Mouse (Mus musculus): ENCODE measurements around the gene Olfr92. TPM values are rescaled to one million over a fixed set of nuclear protein-coding genes. Genes with fewer than 3 reads are reported as not detected.

Olfr92 gene
- polyA plus RNA-seq, 1 experiment from 2014 or later: not detected

GRCm38 (mm10) chr17:37061435-37061834 is 58.5 kb downstream of the Olfr92 start:
- ATAC-seq (ENCODE audit: low FRiP score, low TSS enrichment): no peak
- H3K36me3 ChIP-seq (ENCODE audit: control insufficient read depth, insufficient read depth, low read length): peaks cover 9% of the 10 kb centered on the region
- WGBS: 76% methylated on average over 3 of the region's 3 CpGs

More at GRCm38 (mm10) chr17:37061435-37061834, 58.5 kb downstream of the Olfr92 start:
- Histone ChIP-seq H3K9ac (ENCODE audit: low read length) (no peak overlapping the region), H3K4me1 (replicated peaks; ENCODE audit: control insufficient read depth, insufficient read depth) (no peaks in the 10 kb centered on the region), H3K27me3 (ENCODE audit: control insufficient read depth, insufficient read depth, low read length) (no peaks in the 10 kb centered on the region), H3K4me2 (replicated peaks; ENCODE audit: low read depth) (no peak overlapping the region), H3K9me3 (ENCODE audit: control insufficient read depth, low read length) (no peaks in the 10 kb centered on the region), H3K27ac (replicated peaks) (no peak overlapping the region), H3K4me3 (ENCODE audit: low read depth, low read length) (no peak overlapping the region)
- DNase-seq (ENCODE audit: low spot score): no peak
- TF ChIP-seq EP300 (optimal IDR thresholded peaks at IDR 0.05): no peak
- no peak for TF ChIP-seq CTCF (IDR thresholded peaks at IDR 0.05; ENCODE audit: low read depth)

Other genes with a start within 250 kb of the Olfr92 start
- gene Trim40, start 230.0 kb downstream of the Olfr92 start, polyA plus RNA-seq (2015; fragmentation: Nextera tagmentation; extraction: Ambion mirVana): 0.80 and 1.0 TPM in 2 replicates
- gene Trim31, start 222.0 kb downstream of the Olfr92 start, polyA plus RNA-seq (2015; fragmentation: Nextera tagmentation; extraction: Ambion mirVana): 1.4 and 1.8 TPM in 2 replicates
- 48.9 and 53.1 TPM in 2 replicates for gene Rnf39, start 177.2 kb downstream of the Olfr92 start, polyA plus RNA-seq (2015; fragmentation: Nextera tagmentation; extraction: Ambion mirVana)
- gene Ppp1r11, start 168.3 kb downstream of the Olfr92 start, polyA plus RNA-seq (2015; fragmentation: Nextera tagmentation; extraction: Ambion mirVana): 77.9 and 79.7 TPM in 2 replicates
- 49.4 and 58.6 TPM in 2 replicates for gene Znrd1, start 161.5 kb downstream of the Olfr92 start, polyA plus RNA-seq (2015; fragmentation: Nextera tagmentation; extraction: Ambion mirVana)
- gene Znrd1as, start 161.5 kb downstream of the Olfr92 start, polyA plus RNA-seq (2015; fragmentation: Nextera tagmentation; extraction: Ambion mirVana): 4.5 and 5.2 TPM in 2 replicates
- gene 2410137M14Rik, start 138.9 kb downstream of the Olfr92 start, polyA plus RNA-seq (2015; fragmentation: Nextera tagmentation; extraction: Ambion mirVana): not detected in 2 replicates
- gene H2-M5, start 130.6 kb downstream of the Olfr92 start, polyA plus RNA-seq (2015; fragmentation: Nextera tagmentation; extraction: Ambion mirVana): 0.05 and 0.08 TPM in 2 replicates
- 9.9 and 10.0 TPM in 2 replicates for gene Zfp57, start 118.9 kb downstream of the Olfr92 start, polyA plus RNA-seq (2015; fragmentation: Nextera tagmentation; extraction: Ambion mirVana)
- gene Mog, start 96.7 kb downstream of the Olfr92 start, polyA plus RNA-seq (2015; fragmentation: Nextera tagmentation; extraction: Ambion mirVana): 0.08 TPM in 1 of 2 replicates, not detected in the other
- gene Gabbr1, start 74.1 kb downstream of the Olfr92 start, polyA plus RNA-seq (2015; fragmentation: Nextera tagmentation; extraction: Ambion mirVana): 3.8 and 4.3 TPM in 2 replicates
- not detected in 2 replicates for gene Olfr90, start 31.6 kb downstream of the Olfr92 start, polyA plus RNA-seq (2015; fragmentation: Nextera tagmentation; extraction: Ambion mirVana)
- gene Olfr91, start 21.8 kb downstream of the Olfr92 start, polyA plus RNA-seq (2015; fragmentation: Nextera tagmentation; extraction: Ambion mirVana): not detected in 2 replicates
- not detected in 2 replicates for gene Olfr93, start 41.4 kb upstream of the Olfr92 start, polyA plus RNA-seq (2015; fragmentation: Nextera tagmentation; extraction: Ambion mirVana)
- gene Ubd, start 73.8 kb upstream of the Olfr92 start, polyA plus RNA-seq (2015; fragmentation: Nextera tagmentation; extraction: Ambion mirVana): 0.15 and 0.27 TPM in 2 replicates
- gene Olfr94, start 80.9 kb upstream of the Olfr92 start, polyA plus RNA-seq (2015; fragmentation: Nextera tagmentation; extraction: Ambion mirVana): 0.16 and 0.19 TPM in 2 replicates
- not detected in 2 replicates for gene Olfr95, start 93.0 kb upstream of the Olfr92 start, polyA plus RNA-seq (2015; fragmentation: Nextera tagmentation; extraction: Ambion mirVana)
- gene Olfr96, start 100.1 kb upstream of the Olfr92 start, polyA plus RNA-seq (2015; fragmentation: Nextera tagmentation; extraction: Ambion mirVana): not detected in 2 replicates
- not detected in 2 replicates for gene Olfr97, start 117.2 kb upstream of the Olfr92 start, polyA plus RNA-seq (2015; fragmentation: Nextera tagmentation; extraction: Ambion mirVana)
- gene Olfr98, start 143.7 kb upstream of the Olfr92 start, polyA plus RNA-seq (2015; fragmentation: Nextera tagmentation; extraction: Ambion mirVana): not detected in 2 replicates
- 4.2 and 4.3 TPM in 2 replicates for gene H2-M3, start 150.1 kb upstream of the Olfr92 start, polyA plus RNA-seq (2015; fragmentation: Nextera tagmentation; extraction: Ambion mirVana)
- not detected in 2 replicates for gene Olfr99, start 163.4 kb upstream of the Olfr92 start, polyA plus RNA-seq (2015; fragmentation: Nextera tagmentation; extraction: Ambion mirVana)
- gene Olfr101, start 184.2 kb upstream of the Olfr92 start, polyA plus RNA-seq (2015; fragmentation: Nextera tagmentation; extraction: Ambion mirVana): not detected in 2 replicates
- gene Olfr102, start 197.0 kb upstream of the Olfr92 start, polyA plus RNA-seq (2015; fragmentation: Nextera tagmentation; extraction: Ambion mirVana): not detected in 2 replicates
- gene Olfr103, start 219.6 kb upstream of the Olfr92 start, polyA plus RNA-seq (2015; fragmentation: Nextera tagmentation; extraction: Ambion mirVana): not detected in 2 replicates
- gene Olfr104-ps, start 239.5 kb upstream of the Olfr92 start, polyA plus RNA-seq (2015; fragmentation: Nextera tagmentation; extraction: Ambion mirVana): not detected in 2 replicates